Mouse (Mus musculus) cerebellum, adult 2 months (tissue): ENCODE results near the gene 1520401A03Rik. TPM values are rescaled to one million over a fixed set of nuclear protein-coding genes. Genes with fewer than 3 reads are reported as not detected.

ENCODE experiments used
- DNase-seq, 2 experiments: peaks; one replicate each; pipeline ENCODE4 v3.0.0; 2021
- H3K27ac ChIP-seq: fragments of 200-500 bp; 2 replicates; pipeline ENCODE4 v1.5.1; 2012; ENCODE audit warnings: low read length, control low read depth, inconsistent platforms; ENCODE audit not compliant: insufficient read depth
- H3K27me3 ChIP-seq: fragments of 200-500 bp; 2 replicates; pipeline ENCODE4 v1.6.1; 2012; ENCODE audit warnings: inconsistent platforms, mild to moderate bottlenecking, low read length, moderate library complexity; ENCODE audit not compliant: control insufficient read depth, insufficient read depth
- H3K4me1 ChIP-seq: fragments of 200-500 bp; 2 replicates; pipeline ENCODE4 v1.6.1; 2011; ENCODE audit warnings: low read length; ENCODE audit not compliant: control insufficient read depth, insufficient read depth
- H3K4me3 ChIP-seq: fragments of 200-500 bp; replicated peaks from 2 replicates; pipeline ENCODE3; 2011; ENCODE audit warnings: mild to moderate bottlenecking, low read depth, low read length, control low read depth; ENCODE audit not compliant: insufficient read depth
- CTCF ChIP-seq: fragments of 200-500 bp; IDR thresholded peaks from 2 replicates; pipeline ENCODE4 v1.5.1; 2011; ENCODE audit warnings: low read depth, mild to moderate bottlenecking, control low read depth, low read length, moderate library complexity, borderline replicate concordance; ENCODE audit not compliant: insufficient read depth
- POLR2A ChIP-seq: fragments of 200-500 bp; IDR thresholded peaks from 2 replicates; pipeline ENCODE4 v1.6.1; 2011; ENCODE audit warnings: low read length, control low read depth, borderline replicate concordance; ENCODE audit not compliant: insufficient read depth
- whole genome bisulfite sequencing: fragments of 180-500 bp; shearing (Covaris S2); methylation state at CpG from one replicate; pipeline ENCODE4 v1.1.7; 2018; 5-methylcytosine and 5-hydroxymethylcytosine counted together
- polyA plus RNA-seq: library from polyadenylated mRNA; depleted of rRNA; stranded (reverse); fragments of >200 nt; gene quantifications from 2 replicates; pipeline ENCODE4 v1.2.3, GENCODE M21; 2012

The 1520401A03Rik gene
- polyA plus RNA-seq, 1 experiment = 0.64 TPM

DNA sequence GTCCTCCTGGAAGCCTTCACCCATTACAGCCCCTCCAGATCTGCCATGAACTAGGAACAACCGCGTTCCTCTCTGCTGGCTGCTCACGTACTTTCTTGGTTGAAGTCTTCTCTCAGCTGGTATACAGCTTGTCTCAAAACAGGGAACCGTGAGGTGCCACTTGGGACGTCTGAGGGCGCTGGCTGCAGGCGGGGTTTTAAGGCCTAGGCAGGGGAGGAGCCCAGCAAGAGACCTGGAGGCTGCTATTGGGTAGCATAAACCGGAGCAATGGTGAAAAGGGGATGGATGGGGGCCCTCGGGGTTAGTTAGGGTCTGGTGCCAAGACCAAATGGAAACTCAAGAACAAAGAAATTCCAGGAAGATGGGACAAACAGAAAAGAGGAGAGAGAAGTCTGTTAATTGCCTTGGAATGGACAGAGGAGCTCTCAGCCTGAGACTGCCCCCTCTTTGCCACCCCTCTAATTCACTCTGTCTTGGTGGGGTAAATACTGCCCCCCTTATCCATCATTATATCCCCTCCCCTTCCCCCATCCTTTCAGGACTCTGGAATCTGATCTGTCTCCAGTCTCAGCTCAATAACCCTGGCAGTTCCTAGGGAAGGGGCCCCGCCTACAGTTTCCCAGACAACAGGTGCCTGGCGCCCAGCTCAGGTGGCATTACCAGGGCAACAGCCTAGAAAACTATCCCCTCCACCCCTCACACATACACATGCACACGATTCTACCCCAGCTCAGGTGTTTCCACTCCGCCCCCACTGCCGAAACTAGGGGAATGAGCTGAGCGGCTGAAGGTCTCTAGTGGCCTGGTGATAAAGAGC, 38.5 kb downstream of the 1520401A03Rik start, which contains the start of gene Cldn9:
Gene Cldn9 (minus strand): TSS at position 171 of the 817 bp plus-strand sequence.
- H3K27me3 ChIP-seq = no peaks in the 10 kb centered on the region
- 54% methylated on average over 15 of the region's 15 CpGs for WGBS
- no peak within 1 kb of the TSS for H3K4me3 ChIP-seq
- H3K4me1 ChIP-seq = peaks cover 5% of the 10 kb centered on the region; the same call in 1 of the 2 replicates
- no peak within 1 kb of the TSS for H3K27ac ChIP-seq
- no peak for DNase-seq
- TF ChIP-seq CTCF (no peak), POLR2A (no peak)

DNA sequence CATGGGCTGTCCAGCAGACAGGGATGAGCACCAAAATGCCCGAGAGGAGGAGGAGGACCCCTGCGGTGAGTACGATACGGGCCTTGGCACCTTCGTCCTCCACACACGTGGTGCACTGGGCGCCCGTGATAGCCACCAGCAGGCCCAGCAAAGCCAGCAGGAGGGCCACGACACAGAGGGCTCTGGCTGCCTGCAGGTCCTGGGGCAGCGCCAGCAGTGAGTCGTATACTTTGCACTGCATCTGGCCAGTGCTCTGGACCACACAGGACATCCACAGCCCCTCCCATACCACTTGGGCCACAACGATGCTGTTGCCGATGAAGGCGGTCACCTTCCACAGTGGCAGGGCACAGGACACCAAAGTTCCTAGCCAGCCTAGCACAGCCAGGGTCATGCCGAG, 39.4 kb downstream of the 1520401A03Rik start:
- H3K27me3 ChIP-seq = no peaks in the 10 kb centered on the region
- TF ChIP-seq POLR2A (no peak), CTCF (no peak)
- H3K4me3 ChIP-seq = no peak overlapping the region
- DNase-seq = no peak
- WGBS = 13% methylated on average over 15 of the region's 15 CpGs
- peaks cover 5% of the 10 kb centered on the region; the same call in 1 of the 2 replicates for H3K4me1 ChIP-seq
- H3K27ac ChIP-seq = no peak overlapping the region

DNA sequence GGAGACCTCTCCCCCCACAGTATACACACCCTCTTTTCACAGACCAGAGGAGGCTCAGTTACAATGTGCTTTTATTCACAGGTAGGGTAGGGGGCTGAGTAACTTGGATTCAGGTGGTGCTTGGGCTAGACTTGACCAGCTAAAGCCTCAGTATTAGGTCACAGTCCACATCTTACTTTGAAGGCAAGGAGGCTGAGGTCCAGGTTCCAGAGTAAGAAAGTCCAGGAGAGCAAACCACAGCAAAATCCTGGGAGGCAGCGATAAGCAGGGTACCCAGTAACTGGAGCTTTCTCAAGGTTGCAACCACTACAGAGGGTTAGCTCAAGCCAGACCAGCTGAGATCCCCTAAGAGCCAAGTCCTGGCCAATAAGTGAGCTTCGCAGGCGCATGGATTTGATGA, 40.1 kb downstream of the 1520401A03Rik start:
- H3K27me3 ChIP-seq = no peaks in the 10 kb centered on the region
- no peak overlapping the region for H3K27ac ChIP-seq
- 64% methylated on average over 3 of the region's 3 CpGs for whole genome bisulfite sequencing
- peaks cover 5% of the 10 kb centered on the region; the same call in 1 of the 2 replicates for H3K4me1 ChIP-seq
- H3K4me3 ChIP-seq = no peak overlapping the region
- no peak for DNase-seq
- TF ChIP-seq POLR2A (no peak), CTCF (no peak)

DNA sequence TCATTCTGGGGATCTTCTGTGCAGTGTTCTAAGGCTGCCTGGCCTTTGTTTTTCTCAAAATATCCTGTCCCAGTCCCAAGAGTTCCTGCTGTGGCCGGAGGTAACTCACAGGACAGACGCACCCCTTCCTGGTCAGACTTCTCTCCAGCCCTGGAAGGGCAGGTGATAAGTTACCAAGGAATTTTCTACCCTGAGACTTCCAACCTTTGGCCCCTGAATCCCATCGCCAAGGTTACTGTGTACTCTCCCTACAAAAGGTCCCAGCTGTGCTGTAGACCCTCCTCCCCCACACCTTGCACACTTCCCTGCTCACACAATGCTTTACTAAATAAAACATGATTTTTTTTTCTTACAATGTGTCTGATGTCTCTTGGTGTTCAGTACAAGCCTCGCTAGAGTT, 40.5 kb downstream of the 1520401A03Rik start:
- DNase-seq = no peak
- H3K27me3 ChIP-seq = no peaks in the 10 kb centered on the region
- WGBS = 71% methylated on average over 4 of the region's 4 CpGs

DNA sequence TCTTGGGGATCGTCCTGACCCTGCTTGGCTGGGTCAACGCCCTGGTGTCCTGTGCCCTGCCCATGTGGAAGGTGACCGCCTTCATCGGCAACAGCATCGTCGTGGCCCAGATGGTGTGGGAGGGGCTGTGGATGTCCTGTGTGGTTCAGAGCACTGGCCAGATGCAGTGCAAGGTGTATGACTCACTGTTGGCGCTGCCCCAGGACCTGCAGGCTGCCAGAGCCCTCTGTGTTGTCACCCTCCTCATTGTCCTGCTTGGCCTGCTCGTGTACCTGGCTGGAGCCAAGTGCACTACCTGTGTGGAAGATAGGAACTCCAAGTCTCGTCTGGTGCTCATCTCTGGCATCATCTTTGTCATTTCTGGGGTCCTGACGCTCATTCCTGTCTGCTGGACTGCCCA, 41.5 kb downstream of the 1520401A03Rik start:
- DNase-seq = no peak
- peaks cover 5% of the 10 kb centered on the region; the same call in 1 of the 2 replicates for H3K4me1 ChIP-seq
- no peaks in the 10 kb centered on the region for H3K27me3 ChIP-seq
- H3K27ac ChIP-seq = no peak overlapping the region
- no peak for TF ChIP-seq POLR2A
- no peak for TF ChIP-seq CTCF
- no peak overlapping the region for H3K4me3 ChIP-seq
- WGBS = 59% methylated on average over 10 of the region's 10 CpGs

More for the DNA sequence above, 40.5 kb downstream of the 1520401A03Rik start:
- TF ChIP-seq POLR2A (no peak), CTCF (no peak)
- Histone ChIP-seq H3K27ac (no peak overlapping the region), H3K4me1 (peaks cover 5% of the 10 kb centered on the region; the same call in 1 of the 2 replicates), H3K4me3 (no peak overlapping the region)

- no peak for DNase-seq
- Histone ChIP-seq H3K27me3 (no peaks in the 10 kb centered on the region), H3K4me3 (no peak overlapping the region), H3K27ac (no peak overlapping the region), H3K4me1 (peaks cover 5% of the 10 kb centered on the region)
- TF ChIP-seq POLR2A (no peak), CTCF (no peak)
- 91% methylated on average over 9 of the region's 9 CpGs for WGBS
These were observed 42.2 kb downstream of the 1520401A03Rik start for GRCm38 (mm10) chr17:23680336-23680735.

DNA sequence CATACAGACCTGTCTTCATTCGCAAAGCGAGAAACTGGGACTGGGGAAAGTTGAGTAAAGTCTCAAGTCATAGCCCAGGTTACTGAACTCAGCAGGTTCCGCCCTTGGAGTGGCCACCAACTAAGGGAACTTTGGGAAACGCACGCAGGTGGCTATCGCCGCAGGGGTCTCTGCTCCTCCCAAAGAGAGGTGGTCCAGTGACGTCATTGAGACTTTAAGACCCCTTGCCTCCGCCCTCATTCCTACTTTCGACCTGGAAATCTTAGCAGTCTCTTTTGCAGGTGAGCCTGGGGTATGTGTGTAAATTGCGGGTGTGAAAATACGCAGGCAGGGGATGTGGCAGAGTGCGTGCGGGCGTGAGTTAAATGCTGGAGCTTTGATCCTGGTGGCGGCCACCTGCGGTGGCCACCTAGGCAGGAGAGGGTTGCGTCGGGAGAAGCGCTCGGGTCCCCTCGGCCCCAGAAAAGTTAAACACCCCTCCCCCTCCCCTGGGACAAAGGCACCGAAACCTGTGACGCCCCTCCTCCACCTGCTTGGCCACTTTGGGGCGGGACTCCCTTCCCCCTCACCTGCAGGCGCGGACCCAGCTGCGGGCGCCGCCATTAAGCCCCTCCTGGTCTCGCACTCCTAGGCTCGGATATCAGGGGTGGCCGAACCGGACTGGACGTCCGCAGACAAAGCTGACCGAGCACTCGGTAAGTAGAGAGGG, 43.3 kb downstream of the 1520401A03Rik start, which contains the start of gene Cldn6:
Gene Cldn6 (plus strand): TSS at position 123 of the 709 bp plus-strand sequence.
- H3K4me3 ChIP-seq = peak within 1 kb of the TSS; percentile 5
- no peak for DNase-seq
- peaks cover 5% of the 10 kb centered on the region for H3K4me1 ChIP-seq
- no peak within 1 kb of the TSS for H3K27ac ChIP-seq
- WGBS = 5% methylated on average over 38 of the region's 38 CpGs
- TF ChIP-seq CTCF = no peak
- no peak for TF ChIP-seq POLR2A
- H3K27me3 ChIP-seq = no peaks in the 10 kb centered on the region
